Mouse (Mus musculus) olfactory bulb, adult 2 months (tissue): ENCODE results near the gene B4galt5. TPM values are rescaled to one million over a fixed set of nuclear protein-coding genes. Genes with fewer than 3 reads are reported as not detected.

ENCODE experiments used
- H3K27ac ChIP-seq: fragments of 200-500 bp; 2 replicates; pipeline ENCODE4 v1.5.1; 2012; ENCODE audit warnings: low read depth, low read length; ENCODE audit not compliant: insufficient read depth
- H3K4me1 ChIP-seq: fragments of 200-500 bp; 2 replicates; pipeline ENCODE4 v1.6.1; 2012; ENCODE audit warnings: low read length; ENCODE audit not compliant: control insufficient read depth, insufficient read depth
- H3K4me3 ChIP-seq: fragments of 200-500 bp; 2 replicates; pipeline ENCODE4 v1.5.1; 2012; ENCODE audit warnings: mild to moderate bottlenecking, low read depth, low read length, moderate library complexity; ENCODE audit not compliant: insufficient read depth
- CTCF ChIP-seq: fragments of 200-500 bp; IDR thresholded peaks from 2 replicates; pipeline ENCODE4 v1.5.1; 2012; ENCODE audit warnings: low read depth, mild to moderate bottlenecking, low read length, moderate library complexity; ENCODE audit not compliant: insufficient read depth
- POLR2A ChIP-seq: fragments of 200-500 bp; IDR thresholded peaks from 2 replicates; pipeline ENCODE4 v1.6.1; 2012; ENCODE audit warnings: mild to moderate bottlenecking, low read depth, low read length, moderate library complexity; ENCODE audit not compliant: insufficient read depth
- WGBS: fragments of 180-500 bp; shearing (Covaris S2); methylation state at CpG from one replicate; pipeline ENCODE4 v1.1.7; 2018; 5-methylcytosine and 5-hydroxymethylcytosine counted together
- polyA plus RNA-seq: library from polyadenylated mRNA; stranded (reverse); fragments of >200 nt; gene quantifications from 2 replicates; pipeline ENCODE4 v1.2.4, GENCODE M21; 2012; ENCODE audit warnings: low replicate concordance; ENCODE audit not compliant: missing spikeins, insufficient read depth, insufficient read length

B4galt5 gene
- polyA plus RNA-seq, 1 experiment, result not detected

DNA sequence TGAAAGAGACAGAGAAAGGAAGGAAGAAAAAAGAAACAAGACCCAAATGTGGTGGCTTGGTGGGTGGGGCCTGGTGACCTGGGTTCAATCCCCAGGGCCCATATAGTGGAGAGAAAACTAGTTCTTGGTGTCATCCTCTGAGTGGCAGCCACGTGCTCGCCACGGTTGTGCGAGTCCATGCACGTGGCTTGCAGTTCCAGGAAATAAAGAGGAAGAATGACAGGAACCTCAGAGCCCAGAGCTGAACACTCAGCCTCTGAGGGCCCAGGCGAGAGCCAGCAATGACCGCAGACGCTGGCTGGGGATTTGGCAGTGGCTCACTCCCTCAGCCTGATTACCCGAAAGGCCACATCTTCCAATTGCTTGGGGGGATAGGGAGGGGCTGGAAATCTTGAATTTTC lies 77.9 kb downstream of the B4galt5 start:
- WGBS, result 86% methylated on average over 9 of the region's 9 CpGs
- H3K4me1 ChIP-seq, result peaks cover 9% of the 10 kb centered on the region
- TF ChIP-seq CTCF (no peak), POLR2A (no peak)
- H3K27ac ChIP-seq, result no peak overlapping the region
- no peak overlapping the region for H3K4me3 ChIP-seq

DNA sequence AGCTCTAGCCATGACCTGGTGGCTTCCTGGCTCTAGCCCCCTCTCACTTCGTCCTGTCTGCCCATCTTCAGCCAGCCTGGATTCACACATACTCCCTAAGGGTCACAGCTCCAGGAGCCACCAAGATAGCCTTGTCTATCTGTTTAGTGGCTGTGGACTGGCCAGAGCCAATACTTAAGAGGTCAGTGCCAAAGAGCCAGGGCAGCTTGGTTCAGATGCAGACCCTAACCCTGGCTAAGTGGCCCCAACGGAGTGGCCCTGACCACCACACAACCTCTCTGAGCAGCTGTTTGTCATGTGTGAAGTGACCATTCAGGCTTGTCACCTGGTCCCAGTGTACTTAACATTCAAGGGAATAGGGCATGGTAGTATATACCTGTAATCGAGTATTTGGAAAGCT lies 78.5 kb downstream of the B4galt5 start:
- WGBS, result 92% methylated on average over 3 of the region's 3 CpGs
- TF ChIP-seq POLR2A (no peak), CTCF (no peak)
- Histone ChIP-seq H3K4me1 (peaks cover 9% of the 10 kb centered on the region), H3K4me3 (no peak overlapping the region), H3K27ac (no peak overlapping the region)

DNA sequence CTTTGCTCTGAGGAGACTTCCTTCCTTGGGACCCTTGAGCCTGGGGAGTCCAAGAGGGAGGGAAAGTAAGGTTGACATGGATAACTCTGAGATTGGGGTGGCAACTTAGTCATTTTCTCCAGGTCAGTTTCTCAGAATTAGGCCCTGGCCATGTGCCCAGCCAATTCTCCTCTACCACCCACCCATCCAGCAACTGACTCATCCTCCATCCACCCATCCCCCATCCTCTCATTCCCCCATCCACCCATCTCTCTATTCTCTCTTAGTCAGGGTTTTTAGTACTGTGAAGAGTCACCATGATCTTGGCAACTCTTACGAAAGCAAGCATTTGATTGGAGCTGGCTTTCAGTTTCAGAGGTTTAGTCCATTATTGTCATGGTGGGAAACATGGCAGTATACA lies 80.3 kb downstream of the B4galt5 start:
- Histone ChIP-seq H3K27ac (peak overlapping the region; percentile 91; the same call in 1 of the 2 replicates), H3K4me1 (peaks cover 9% of the 10 kb centered on the region), H3K4me3 (no peak overlapping the region)
- WGBS, result 87% methylated on average over 1 of the region's 1 CpGs
- no peak for TF ChIP-seq CTCF
- TF ChIP-seq POLR2A, result no peak

DNA sequence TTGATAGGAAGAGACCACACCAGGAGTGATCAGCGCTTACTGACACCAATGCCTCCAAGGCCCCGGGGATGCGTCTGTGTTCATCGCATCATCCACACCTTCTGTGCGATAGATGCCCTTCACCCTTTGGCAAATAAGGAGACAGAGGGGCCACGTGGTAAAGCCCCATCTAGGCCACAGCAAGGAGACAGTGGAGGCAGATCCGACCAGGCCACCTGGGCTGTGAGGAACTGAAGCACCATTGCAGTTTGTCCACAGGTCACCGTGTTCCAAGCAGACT lies 80.6 kb downstream of the B4galt5 start:
- Histone ChIP-seq H3K4me1 (peaks cover 9% of the 10 kb centered on the region), H3K4me3 (no peak overlapping the region), H3K27ac (peak overlapping the region; percentile 91)
- no peak for TF ChIP-seq POLR2A
- no peak for TF ChIP-seq CTCF
- WGBS, result 91% methylated on average over 8 of the region's 8 CpGs

DNA sequence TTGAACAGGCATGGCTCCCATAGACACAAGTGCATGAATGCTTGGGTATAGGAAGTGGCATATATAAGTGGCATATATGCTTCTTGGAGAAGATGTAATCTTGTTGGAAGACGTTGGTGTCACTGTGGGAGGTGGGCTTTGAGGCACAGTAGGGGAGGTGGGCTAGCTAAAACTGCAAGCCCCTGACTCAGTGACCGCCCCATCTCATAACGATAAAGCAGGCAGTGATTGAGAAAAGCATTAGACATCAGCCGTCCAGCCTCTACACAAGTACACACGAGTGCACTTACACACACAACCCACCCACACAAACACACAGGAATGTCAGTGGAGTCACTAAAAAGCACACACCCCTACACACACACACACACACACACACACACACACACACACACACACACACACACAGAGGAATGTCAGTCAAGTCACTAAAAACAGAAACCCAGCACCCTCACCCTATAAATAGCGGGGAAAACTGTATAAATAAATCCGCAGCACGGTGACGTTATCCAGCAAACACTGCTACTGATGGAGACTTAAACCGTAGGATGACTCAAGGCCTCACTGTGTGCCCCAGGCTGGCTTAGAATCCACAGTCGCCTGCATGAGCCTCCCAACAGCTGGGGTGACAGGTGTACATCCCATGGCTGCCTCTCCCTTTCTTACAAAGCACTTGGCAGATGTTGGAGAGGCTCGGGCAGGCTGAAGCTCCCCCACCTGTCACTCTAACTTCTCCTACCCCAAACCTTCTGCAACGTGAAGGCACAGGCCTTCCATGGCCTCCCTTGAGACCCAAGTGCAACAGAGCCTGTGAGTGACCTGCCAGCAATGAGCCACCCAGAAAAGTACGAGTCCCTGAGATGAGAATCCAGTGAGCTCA lies 81.2 kb downstream of the B4galt5 start:
- 47% methylated on average over 14 of the region's 14 CpGs for WGBS

DNA sequence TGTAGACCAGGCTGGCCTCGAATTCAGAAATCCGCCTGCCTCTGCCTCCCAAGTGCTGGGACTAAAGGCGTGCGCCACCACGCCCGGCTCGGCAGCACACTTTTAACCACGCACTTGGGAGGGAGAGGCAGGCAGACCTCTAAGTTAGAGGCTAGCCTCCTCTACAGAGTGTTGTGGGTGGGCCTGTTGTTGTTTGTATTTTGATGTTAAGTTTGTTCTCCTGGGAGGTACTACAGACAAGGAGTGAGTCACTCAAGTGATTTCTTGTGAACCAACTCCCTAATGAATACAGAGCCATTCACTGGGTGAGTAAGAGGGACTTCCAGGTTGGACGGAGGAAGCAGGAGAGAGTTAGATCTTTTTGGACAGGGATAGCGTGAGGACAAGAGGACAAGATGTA lies 82.8 kb downstream of the B4galt5 start:
- WGBS, result 84% methylated on average over 10 of the region's 10 CpGs
- H3K27ac ChIP-seq, result no peak overlapping the region
- peaks cover 9% of the 10 kb centered on the region for H3K4me1 ChIP-seq
- TF ChIP-seq POLR2A (no peak), CTCF (no peak)
- H3K4me3 ChIP-seq, result no peak overlapping the region

More for the DNA sequence above, 81.2 kb downstream of the B4galt5 start:
- Histone ChIP-seq H3K4me1 (peaks cover 9% of the 10 kb centered on the region), H3K27ac (peak overlapping the region; percentile 91), H3K4me3 (no peak overlapping the region)
- TF ChIP-seq POLR2A, result no peak
- no peak for TF ChIP-seq CTCF

DNA sequence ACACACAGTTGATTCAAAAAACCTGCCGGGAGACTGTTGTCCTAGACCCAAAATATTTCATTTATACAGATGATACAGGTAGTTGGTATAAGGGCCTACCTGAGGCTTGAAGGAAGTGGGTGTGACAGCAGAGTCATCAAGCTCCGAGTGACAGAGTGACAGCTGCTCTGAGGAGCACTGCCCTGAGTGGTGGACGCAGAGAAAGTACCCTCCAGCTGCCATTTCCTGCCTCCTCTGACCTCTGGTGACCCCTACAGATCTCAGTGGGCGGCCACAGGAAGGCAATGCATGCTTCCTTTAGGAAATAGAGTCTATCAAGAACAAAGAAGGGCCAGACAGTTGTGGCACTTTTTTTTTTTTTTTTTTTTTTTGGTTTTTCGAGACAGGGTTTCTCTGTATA lies 83.2 kb downstream of the B4galt5 start:
- TF ChIP-seq POLR2A (no peak), CTCF (no peak)
- H3K4me1 ChIP-seq, result peaks cover 9% of the 10 kb centered on the region
- H3K4me3 ChIP-seq, result no peak overlapping the region
- H3K27ac ChIP-seq, result no peak overlapping the region
- 71% methylated on average over 4 of the region's 5 CpGs for WGBS

DNA sequence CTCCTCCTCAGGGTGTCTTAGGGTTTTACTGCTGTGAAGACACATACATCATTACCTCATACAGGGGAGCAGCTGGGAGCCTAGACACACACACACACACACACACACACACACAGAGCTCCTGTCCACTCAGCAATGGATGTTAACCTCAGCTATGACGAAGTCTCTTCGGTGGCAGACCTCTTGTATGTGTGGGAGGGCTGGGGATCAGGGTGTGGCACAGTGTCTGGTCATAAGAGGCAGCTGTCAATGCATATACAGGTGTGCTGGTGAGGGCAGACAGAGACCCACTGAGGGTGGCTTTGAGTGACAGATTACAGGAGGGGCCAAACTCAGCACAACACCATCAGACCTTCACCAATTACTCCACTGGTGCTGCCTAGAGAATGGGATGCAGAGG lies 84.0 kb downstream of the B4galt5 start:
- 90% methylated on average over 2 of the region's 2 CpGs for WGBS
- H3K4me3 ChIP-seq, result no peak overlapping the region
- peaks cover 9% of the 10 kb centered on the region for H3K4me1 ChIP-seq
- TF ChIP-seq CTCF (no peak), POLR2A (no peak)
- no peak overlapping the region for H3K27ac ChIP-seq

DNA sequence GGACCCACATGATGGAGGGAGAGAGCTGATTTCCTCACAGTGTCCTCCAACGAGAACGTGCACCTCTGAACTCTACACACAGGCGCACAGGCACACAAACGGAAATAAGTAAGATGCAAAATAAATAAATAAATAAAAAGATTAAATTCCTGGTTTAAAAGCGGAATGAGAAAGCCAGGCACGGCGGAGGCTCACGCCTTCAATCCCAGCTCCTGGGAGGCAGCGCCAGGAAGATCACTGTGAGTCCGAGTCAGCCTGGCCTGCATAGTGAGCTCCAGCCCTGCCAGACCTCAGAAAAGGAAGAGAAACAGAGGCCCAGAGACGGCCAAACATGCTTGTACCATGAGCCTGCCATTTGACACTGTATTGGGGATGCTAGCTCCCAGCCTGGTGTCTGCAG lies 85.1 kb downstream of the B4galt5 start:
- no peak overlapping the region for H3K27ac ChIP-seq
- 90% methylated on average over 11 of the region's 11 CpGs for WGBS
- no peak for TF ChIP-seq CTCF
- TF ChIP-seq POLR2A, result no peak
- H3K4me1 ChIP-seq, result peaks cover 9% of the 10 kb centered on the region
- H3K4me3 ChIP-seq, result no peak overlapping the region
